ENCODE assay signal across 7 mouse cellular contexts in the genomic region with DNA sequence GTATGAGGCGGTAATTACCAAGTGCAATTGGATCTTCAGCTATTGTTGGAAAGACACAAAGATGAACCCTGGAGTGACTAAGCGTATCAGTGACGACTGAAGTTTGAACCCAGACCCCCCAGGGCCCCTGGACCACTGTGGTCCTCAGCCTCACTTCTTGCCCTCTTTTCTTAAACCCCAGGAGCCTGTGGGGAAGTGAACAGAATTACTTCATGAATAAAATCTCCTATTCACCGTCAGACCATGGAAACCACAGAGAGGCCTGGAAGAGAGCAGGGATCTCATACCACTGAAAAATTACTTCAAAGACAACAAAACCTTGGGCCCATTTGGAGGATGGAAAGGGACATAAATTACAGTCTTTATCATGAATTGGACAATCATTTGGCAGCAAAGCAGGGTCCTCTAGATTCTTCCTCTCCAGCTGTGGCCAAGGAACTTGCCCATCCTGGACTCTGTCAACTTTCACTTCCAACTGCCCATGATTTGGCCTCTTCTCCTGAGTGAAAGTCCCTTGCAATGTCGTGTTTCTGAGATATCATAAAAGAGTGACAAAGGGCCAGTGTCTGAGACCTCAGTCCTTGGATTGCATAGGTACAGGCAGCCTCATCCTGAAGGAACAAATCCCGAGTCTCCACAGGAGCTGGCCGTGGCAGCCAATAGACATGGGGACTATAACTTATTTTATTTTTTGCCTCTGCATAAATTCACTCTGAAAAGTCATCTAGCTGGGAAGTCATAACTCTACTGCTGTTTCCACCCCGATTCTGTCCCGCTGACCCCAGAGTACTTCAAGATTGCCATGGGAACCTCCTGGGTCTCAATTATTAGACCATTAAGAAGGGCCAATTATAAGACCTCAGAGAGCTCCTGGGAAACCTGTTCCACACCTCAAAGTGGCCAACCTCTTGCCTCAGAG. TPM values are rescaled to one million over a fixed set of nuclear protein-coding genes. Genes with fewer than 3 reads are reported as not detected.
DNase-seq lines count a peak whose midpoint lies in the region; ATAC-seq lines count a peak whose summit lies in the region.

No protein-coding gene starts in this region.

- WGBS in kidney, embryonic 16.5 days, result 41% methylated on average over 9 of the region's 9 CpGs
- WGBS in forebrain, embryonic 12.5 days, result 29% methylated on average over 9 of the region's 9 CpGs
- WGBS in intestine, embryonic 15.5 days, result 70% methylated on average over 9 of the region's 9 CpGs
- 27% methylated on average over 9 of the region's 9 CpGs for WGBS in neural tube, embryonic 15.5 days

- peak overlapping the region; percentile 87 for H3K4me3 ChIP-seq in kidney, embryonic 16.5 days (ENCODE audit: low read length)
- H3K4me3 ChIP-seq in forebrain, embryonic 12.5 days (replicated peaks), result peak overlapping the region; percentile 82
- no peak overlapping the region for H3K4me3 ChIP-seq in intestine, embryonic 15.5 days (replicated peaks)
- H3K4me3 ChIP-seq in neural tube, embryonic 15.5 days (replicated peaks), result peak overlapping the region; percentile 66

- no peaks in the 10 kb centered on the region for H3K27me3 ChIP-seq in kidney, embryonic 16.5 days (ENCODE audit: insufficient read depth, low read length)
- H3K27me3 ChIP-seq in forebrain, embryonic 12.5 days, result no peaks in the 10 kb centered on the region
- H3K27me3 ChIP-seq in intestine, embryonic 15.5 days (replicated peaks), result no peaks in the 10 kb centered on the region
- H3K27me3 ChIP-seq in neural tube, embryonic 15.5 days (replicated peaks), result no peaks in the 10 kb centered on the region

- no peaks in the 10 kb centered on the region for H3K9me3 ChIP-seq in kidney, embryonic 16.5 days (ENCODE audit: low read length)
- H3K9me3 ChIP-seq in forebrain, embryonic 12.5 days, result no peaks in the 10 kb centered on the region
- no peaks in the 10 kb centered on the region for H3K9me3 ChIP-seq in intestine, embryonic 15.5 days
- no peaks in the 10 kb centered on the region for H3K9me3 ChIP-seq in neural tube, embryonic 15.5 days (replicated peaks)

- no peaks in the 10 kb centered on the region for H3K36me3 ChIP-seq in kidney, embryonic 16.5 days (ENCODE audit: insufficient read depth, low read length)
- no peaks in the 10 kb centered on the region for H3K36me3 ChIP-seq in forebrain, embryonic 12.5 days (replicated peaks)
- H3K36me3 ChIP-seq in intestine, embryonic 15.5 days, result no peaks in the 10 kb centered on the region
- no peaks in the 10 kb centered on the region for H3K36me3 ChIP-seq in neural tube, embryonic 15.5 days

- peak overlapping the region; percentile 91 for H3K27ac ChIP-seq in kidney, embryonic 16.5 days (ENCODE audit: low read length)
- H3K27ac ChIP-seq in forebrain, embryonic 12.5 days, result peak overlapping the region; percentile 94
- no peak overlapping the region for H3K27ac ChIP-seq in intestine, embryonic 15.5 days
- H3K27ac ChIP-seq in neural tube, embryonic 15.5 days (replicated peaks), result peak overlapping the region; percentile 81; the same call in 1 of the 2 replicates

- H3K9ac ChIP-seq in kidney, embryonic 16.5 days (replicated peaks; ENCODE audit: low read length), result peak overlapping the region; percentile 96; the same call in 1 of the 2 replicates
- peak overlapping the region; percentile 96 for H3K9ac ChIP-seq in forebrain, embryonic 12.5 days
- H3K9ac ChIP-seq in intestine, embryonic 15.5 days, result no peak overlapping the region
- H3K9ac ChIP-seq in neural tube, embryonic 15.5 days (replicated peaks), result no peak overlapping the region

- H3K4me1 ChIP-seq in kidney, embryonic 16.5 days (ENCODE audit: insufficient read depth, low read length), result peaks cover 54% of the 10 kb centered on the region
- H3K4me1 ChIP-seq in forebrain, embryonic 12.5 days, result peaks cover 66% of the 10 kb centered on the region
- peaks cover 9% of the 10 kb centered on the region; the same call in 1 of the 2 replicates for H3K4me1 ChIP-seq in intestine, embryonic 15.5 days (replicated peaks)
- H3K4me1 ChIP-seq in neural tube, embryonic 15.5 days, result peaks cover 43% of the 10 kb centered on the region

- no peak for ATAC-seq in kidney, embryonic 16.5 days (ENCODE audit: low FRiP score, low TSS enrichment)
- ATAC-seq in forebrain, embryonic 12.5 days (ENCODE audit: low FRiP score), result no peak
- ATAC-seq in intestine, embryonic 15.5 days, result no peak
- ATAC-seq in neural tube, embryonic 15.5 days (ENCODE audit: low FRiP score), result no peak

- H3K4me2 ChIP-seq in kidney, embryonic 16.5 days (replicated peaks; ENCODE audit: low read depth, low read length), result peak overlapping the region; percentile 79
- H3K4me2 ChIP-seq in forebrain, embryonic 12.5 days, result peak overlapping the region; percentile 73
- H3K4me2 ChIP-seq in intestine, embryonic 15.5 days (replicated peaks), result peak overlapping the region; percentile 91
- H3K4me2 ChIP-seq in neural tube, embryonic 15.5 days, result peak overlapping the region; percentile 97

- no peak for DNase-seq in kidney, postnatal 10 days
- DNase-seq in cerebellum, adult 9-10 months, result no peak
- no peak for DNase-seq in frontal cortex, adult 2 months (ENCODE audit: extremely low spot score in 1 of 2, low spot score in 1 of 2)

RNA-seq across cellular contexts. Expression of a gene that starts 2.6 kb away (rescaled TPM):
- 23.2 and 24.0 TPM in 2 replicates for polyA plus RNA-seq in kidney, embryonic 16.5 days (2015; fragmentation: Nextera tagmentation; extraction: Ambion mirVana)
- polyA plus RNA-seq in forebrain, embryonic 12.5 days (2016; fragmentation: Nextera tagmentation; extraction: Ambion mirVana), result 28.3 and 31.0 TPM in 2 replicates
- polyA plus RNA-seq in intestine, embryonic 15.5 days (2015; fragmentation: Nextera tagmentation; extraction: Ambion mirVana), result 9.8 and 10.3 TPM in 2 replicates
- 6.9 and 8.1 TPM in 2 replicates for polyA plus RNA-seq in neural tube, embryonic 15.5 days (2015; fragmentation: Nextera tagmentation; extraction: Ambion mirVana)
- polyA plus RNA-seq in frontal cortex, adult 2 months (2012; rRNA removed), result 7.9 and 8.5 TPM in 2 replicates

Comparison
In these comparisons a context has a peak if more than half of its experiments do, and no peak if none do; other contexts are left out.
1. H3K9ac ChIP-seq: peak in kidney, embryonic 16.5 days (single experiment) and forebrain, embryonic 12.5 days (single experiment); none in intestine, embryonic 15.5 days (single experiment) and neural tube, embryonic 15.5 days (single experiment).
2. Peak in every context shown above with its lines, with median percentiles within 50 percentile points of each other: H3K4me2 ChIP-seq.